In genomic region chr1:78195771-78196712, GRCm38 (mm10) we compare ENCODE assay signal across 9 mouse cellular contexts. TPM values are rescaled to one million over a fixed set of nuclear protein-coding genes. Genes with fewer than 3 reads are reported as not detected.
DNase-seq lines count a peak whose midpoint lies in the region; ATAC-seq and TF ChIP-seq lines count a peak whose summit lies in the region.
"Had no signal": no experiment of that assay in that cellular context is flagged by ENCODE, and none has a peak within 500 bp of the region (broad histone marks: within the 10 kb centered on the region; RNA-seq: fewer than 3 reads in every experiment).

No protein-coding gene starts in this region.

- peak overlapping the region; percentile 63 for H3K9ac ChIP-seq in hindbrain, postnatal 0 days (replicated peaks; ENCODE audit: low read length)
- H3K9ac ChIP-seq in neural tube, embryonic 11.5 days (ENCODE audit: low read length), result peak overlapping the region; percentile 91

- DNase-seq in kidney, adult 9 months, result peak; percentile 26
- DNase-seq in kidney, adult 18-20 months, result no peak
- peak; percentile 39 for DNase-seq in embryo, embryonic 10 days (ENCODE audit: low spot score)
- peak; percentile 8 for DNase-seq in hindbrain, postnatal 0 days (ENCODE audit: low spot score)
- peak; percentile 64 for DNase-seq in neural tube, embryonic 11.5 days (ENCODE audit: low spot score)
- DNase-seq in frontal cortex, adult 2 months (ENCODE audit: extremely low spot score in 1 of 2, low spot score in 1 of 2), result no peak
- DNase-seq in lung, postnatal 14 days, result no peak
- DNase-seq in right cerebral cortex, postnatal 36 days (ENCODE audit: low spot score in 2 of 2), result no peak

- peak overlapping the region; percentile 51 for H3K4me3 ChIP-seq in hindbrain, postnatal 0 days (ENCODE audit: low read length)
- H3K4me3 ChIP-seq in neural tube, embryonic 11.5 days (ENCODE audit: low read depth, low read length), result peak overlapping the region; percentile 69

- 2% methylated on average over 42 of the region's 42 CpGs for WGBS in hindbrain, postnatal 0 days
- WGBS in neural tube, embryonic 11.5 days, result under 1% methylated on average over 42 of the region's 42 CpGs

- H3K4me2 ChIP-seq in hindbrain, postnatal 0 days (ENCODE audit: low read depth, low read length), result peak overlapping the region; percentile 58
- H3K4me2 ChIP-seq in neural tube, embryonic 11.5 days (ENCODE audit: low read depth), result peak overlapping the region; percentile 78

- peak overlapping the region; percentile 75 for H3K27ac ChIP-seq in hindbrain, postnatal 0 days
- H3K27ac ChIP-seq in neural tube, embryonic 11.5 days (ENCODE audit: low read depth, low read length), result peak overlapping the region; percentile 96
- H3K27ac ChIP-seq: macrophage had no signal

- H3K9me3 ChIP-seq in hindbrain, postnatal 0 days (ENCODE audit: low read length), result no peaks in the 10 kb centered on the region
- H3K9me3 ChIP-seq in neural tube, embryonic 11.5 days (ENCODE audit: control insufficient read depth, low read length), result no peaks in the 10 kb centered on the region

- H3K4me1 ChIP-seq in hindbrain, postnatal 0 days (ENCODE audit: insufficient read depth, low read length), result no peaks in the 10 kb centered on the region
- peaks cover 12% of the 10 kb centered on the region for H3K4me1 ChIP-seq in neural tube, embryonic 11.5 days (ENCODE audit: control insufficient read depth, insufficient read depth, low read length)

- peaks cover 33% of the 10 kb centered on the region for H3K27me3 ChIP-seq in hindbrain, postnatal 0 days (ENCODE audit: insufficient read depth, low read length)
- peaks cover 78% of the 10 kb centered on the region for H3K27me3 ChIP-seq in neural tube, embryonic 11.5 days (ENCODE audit: control insufficient read depth, insufficient read depth, low read length)

- no peak for TF ChIP-seq CTCF in hindbrain, postnatal 0 days (IDR thresholded peaks at IDR 0.05; ENCODE audit: low read depth)

- ATAC-seq in hindbrain, postnatal 0 days, result no peak
- ATAC-seq in neural tube, embryonic 11.5 days (ENCODE audit: insufficient read depth, low FRiP score, low TSS enrichment), result 0 out of 2 replicates have a peak, but pooled peaks have one; percentile 0

- no peaks in the 10 kb centered on the region for H3K36me3 ChIP-seq in hindbrain, postnatal 0 days (ENCODE audit: insufficient read depth, low read length)
- H3K36me3 ChIP-seq in neural tube, embryonic 11.5 days (ENCODE audit: control insufficient read depth, insufficient read depth, low read length), result no peaks in the 10 kb centered on the region

RNA-seq across cellular contexts. Expression of gene Pax3, which starts 0.9 kb away (rescaled TPM):
- 8.0 and 11.9 TPM in 2 replicates for total RNA-seq in hindbrain, postnatal 0 days (2014; rRNA removed)
- 14.0 and 14.5 TPM in 2 replicates for polyA plus RNA-seq in hindbrain, postnatal 0 days (2015; fragmentation: Nextera tagmentation; extraction: Ambion mirVana)
- 36.2 and 42.8 TPM in 2 replicates for polyA plus RNA-seq in neural tube, embryonic 11.5 days (2014; fragmentation: Nextera tagmentation; extraction: Ambion mirVana)
- polyA plus RNA-seq in frontal cortex, adult 2 months (2012; rRNA removed), result not detected in 2 replicates
- polyA plus RNA-seq: macrophage had no signal

Comparison
In these comparisons a context has a peak if more than half of its experiments do, and no peak if none do; other contexts are left out.
1. DNase-seq: peak in kidney, adult 9 months (single experiment), embryo, embryonic 10 days (single experiment), hindbrain, postnatal 0 days (single experiment) and neural tube, embryonic 11.5 days (single experiment); none in kidney, adult 18-20 months (single experiment), frontal cortex, adult 2 months (0 of 2), lung, postnatal 14 days (single experiment) and right cerebral cortex, postnatal 36 days (0 of 2).
2. RNA of gene Pax3, which starts 0.9 kb away (polyA plus RNA-seq): 36.2 to 42.8 TPM in neural tube, embryonic 11.5 days and 14.0 to 14.5 TPM in hindbrain, postnatal 0 days; not detected in frontal cortex, adult 2 months; every median in the first group is over 10 times any median in the second.